Mouse (Mus musculus) neural tube, embryonic 11.5 days (tissue): ENCODE measurements around the gene Rtcb. TPM values are rescaled to one million over a fixed set of nuclear protein-coding genes. Genes with fewer than 3 reads are reported as not detected.

Experiments used
- ATAC-seq: fragments of 200-750 bp; cut with Nextera tagmentation; 2 replicates; pipeline ENCODE4 v1.8.0; 2017; ENCODE audit warnings: moderate number of reproducible peaks, mild to moderate bottlenecking, moderate TSS enrichment, moderate library complexity; ENCODE audit not compliant: insufficient read depth, low FRiP score, low TSS enrichment
- DNase-seq: peaks from one replicate; pipeline ENCODE4 v3.0.0-alpha.2; 2015; ENCODE audit warnings: low spot score
- H3K27ac ChIP-seq: fragments of 300-500 bp; sonication (generic); 2 replicates; pipeline ENCODE4 v1.5.1; 2014; ENCODE audit warnings: low read depth, mild to moderate bottlenecking, low read length
- H3K27me3 ChIP-seq: fragments of 300-500 bp; sonication (generic); 2 replicates; pipeline ENCODE4 v1.6.1; 2014; ENCODE audit warnings: mild to moderate bottlenecking, low read length, mixed read lengths; ENCODE audit not compliant: control insufficient read depth, insufficient read depth
- H3K36me3 ChIP-seq: fragments of 300-500 bp; sonication (generic); 2 replicates; pipeline ENCODE4 v1.6.1; 2014; ENCODE audit warnings: mild to moderate bottlenecking, low read length, moderate library complexity, mixed read lengths; ENCODE audit not compliant: control insufficient read depth, insufficient read depth
- H3K4me1 ChIP-seq: fragments of 300-500 bp; sonication (generic); 2 replicates; pipeline ENCODE4 v1.6.1; 2014; ENCODE audit warnings: low read length, mixed read lengths; ENCODE audit not compliant: control insufficient read depth, insufficient read depth
- H3K4me2 ChIP-seq: fragments of 300-500 bp; sonication (generic); 2 replicates; pipeline ENCODE4 v1.6.1; 2014; ENCODE audit warnings: low read depth, mild to moderate bottlenecking, moderate library complexity
- H3K4me3 ChIP-seq: fragments of 300-500 bp; sonication (generic); 2 replicates; pipeline ENCODE4 v1.5.1; 2014; ENCODE audit warnings: low read depth, low read length
- H3K9ac ChIP-seq: fragments of 300-500 bp; sonication (generic); 2 replicates; pipeline ENCODE4 v1.6.1; 2014; ENCODE audit warnings: mild to moderate bottlenecking, low read length
- H3K9me3 ChIP-seq: fragments of 300-500 bp; sonication (generic); 2 replicates; pipeline ENCODE4 v1.6.1; 2016; ENCODE audit warnings: low read length; ENCODE audit not compliant: control insufficient read depth
- WGBS: fragments of 180-500 bp; shearing (Covaris S2); extraction: QIAGEN DNeasy Blood & Tissue Kit; methylation state at CpG from one replicate; pipeline ENCODE4 v1.1.7; 2014; 5-methylcytosine and 5-hydroxymethylcytosine counted together
- polyA plus RNA-seq: library from polyadenylated mRNA; unstranded; fragments of >200 nt; fragmentation: Nextera tagmentation; extraction: Ambion mirVana; gene quantifications from 2 replicates; pipeline ENCODE4 v1.2.1, GENCODE M21; 2014

Gene Rtcb
- polyA plus RNA-seq, 1 experiment from 2014 or later, result 194 TPM

GRCm38 (mm10) chr10:85954429-85954828, 3.2 kb downstream of the Rtcb start:
- Histone ChIP-seq H3K4me3 (no peak overlapping the region), H3K27me3 (no peaks in the 10 kb centered on the region), H3K9ac (no peak overlapping the region), H3K9me3 (no peaks in the 10 kb centered on the region), H3K4me2 (no peak overlapping the region), H3K27ac (no peak overlapping the region), H3K36me3 (peaks cover 9% of the 10 kb centered on the region; the same call in 1 of the 2 replicates), H3K4me1 (no peaks in the 10 kb centered on the region)
- no peak for DNase-seq
- no peak for ATAC-seq
- WGBS, result 90% methylated on average over 2 of the region's 2 CpGs

- Histone ChIP-seq H3K4me1 (no peaks in the 10 kb centered on the region), H3K27ac (no peak overlapping the region), H3K36me3 (peaks cover 10% of the 10 kb centered on the region; the same call in 1 of the 2 replicates), H3K4me3 (no peak overlapping the region), H3K27me3 (no peaks in the 10 kb centered on the region), H3K9ac (no peak overlapping the region), H3K9me3 (no peaks in the 10 kb centered on the region), H3K4me2 (no peak overlapping the region)
- WGBS, result 83% methylated on average over 3 of the region's 3 CpGs
- DNase-seq (no peak), ATAC-seq (no peak)
Observed at GRCm38 (mm10) chr10:85953401-85953800, 4.2 kb downstream of the Rtcb start.

- DNase-seq (no peak), ATAC-seq (no peak)
- Histone ChIP-seq H3K9me3 (no peaks in the 10 kb centered on the region), H3K27me3 (no peaks in the 10 kb centered on the region), H3K9ac (no peak overlapping the region), H3K27ac (no peak overlapping the region), H3K36me3 (peaks cover 11% of the 10 kb centered on the region), H3K4me2 (no peak overlapping the region), H3K4me3 (no peak overlapping the region), H3K4me1 (no peaks in the 10 kb centered on the region)
- WGBS, result 92% methylated on average over 6 of the region's 6 CpGs
Observed at GRCm38 (mm10) chr10:85951765-85952443, 5.7 kb downstream of the Rtcb start.

GRCm38 (mm10) chr10:85948483-85949196, 9.0 kb downstream of the Rtcb start:
- 73% methylated on average over 8 of the region's 8 CpGs for WGBS
- Histone ChIP-seq H3K36me3 (peaks cover 14% of the 10 kb centered on the region), H3K9me3 (no peaks in the 10 kb centered on the region), H3K27me3 (no peaks in the 10 kb centered on the region), H3K4me1 (no peaks in the 10 kb centered on the region), H3K27ac (no peak overlapping the region), H3K9ac (no peak overlapping the region), H3K4me3 (no peak overlapping the region), H3K4me2 (no peak overlapping the region)
- ATAC-seq, result peak; percentile 55
- DNase-seq, result peak; percentile 28

GRCm38 (mm10) chr10:85936280-85936965, 21.2 kb downstream of the Rtcb start:
- Histone ChIP-seq H3K27ac (no peak overlapping the region), H3K27me3 (no peaks in the 10 kb centered on the region), H3K4me1 (no peaks in the 10 kb centered on the region), H3K4me2 (no peak overlapping the region), H3K9me3 (no peaks in the 10 kb centered on the region), H3K9ac (no peak overlapping the region), H3K36me3 (peaks cover 18% of the 10 kb centered on the region), H3K4me3 (no peak overlapping the region)
- no peak for DNase-seq
- no peak for ATAC-seq
- WGBS, result 94% methylated on average over 6 of the region's 6 CpGs

- ATAC-seq (no peak), DNase-seq (no peak)
Observed at GRCm38 (mm10) chr10:85929962-85930361, 27.7 kb downstream of the Rtcb start.

GRCm38 (mm10) chr10:85929208-85929591, 28.4 kb downstream of the Rtcb start:
- Histone ChIP-seq H3K27me3 (peaks cover 5% of the 10 kb centered on the region; the same call in 1 of the 2 replicates), H3K4me2 (peak overlapping the region; percentile 82), H3K27ac (no peak overlapping the region), H3K4me1 (no peaks in the 10 kb centered on the region; the same call in 1 of the 2 replicates), H3K4me3 (no peak overlapping the region), H3K9me3 (no peaks in the 10 kb centered on the region), H3K9ac (peak overlapping the region; percentile 64; the same call in 1 of the 2 replicates), H3K36me3 (no peaks in the 10 kb centered on the region)
- DNase-seq (no peak), ATAC-seq (no peak)
- 57% methylated on average over 11 of the region's 11 CpGs for WGBS

More at GRCm38 (mm10) chr10:85929962-85930361, 27.7 kb downstream of the Rtcb start:
- no peak overlapping the region for H3K9ac ChIP-seq
- no peak overlapping the region for H3K4me3 ChIP-seq
- no peak overlapping the region for H3K4me2 ChIP-seq
- H3K4me1 ChIP-seq, result no peaks in the 10 kb centered on the region; the same call in 1 of the 2 replicates
- H3K27me3 ChIP-seq, result peaks cover 5% of the 10 kb centered on the region; the same call in 1 of the 2 replicates
- H3K36me3 ChIP-seq, result no peaks in the 10 kb centered on the region
- H3K9me3 ChIP-seq, result no peaks in the 10 kb centered on the region
- H3K27ac ChIP-seq, result no peak overlapping the region
- WGBS, result 94% methylated on average over 11 of the region's 11 CpGs

GRCm38 (mm10) chr10:85928499-85929207, 29.0 kb downstream of the Rtcb start:
- Histone ChIP-seq H3K4me3 (peak overlapping the region; percentile 49), H3K27me3 (peaks cover 5% of the 10 kb centered on the region; the same call in 1 of the 2 replicates), H3K9me3 (no peaks in the 10 kb centered on the region), H3K36me3 (no peaks in the 10 kb centered on the region), H3K27ac (no peak overlapping the region), H3K9ac (peak overlapping the region; percentile 64), H3K4me2 (peak overlapping the region; percentile 82), H3K4me1 (no peaks in the 10 kb centered on the region; the same call in 1 of the 2 replicates)
- ATAC-seq (peak; percentile 91), DNase-seq (peak; percentile 87)
- WGBS, result 2% methylated on average over 63 of the region's 63 CpGs
